Mouse (Mus musculus): ENCODE results near the gene Slc16a11.

Slc16a11 gene

DNA sequence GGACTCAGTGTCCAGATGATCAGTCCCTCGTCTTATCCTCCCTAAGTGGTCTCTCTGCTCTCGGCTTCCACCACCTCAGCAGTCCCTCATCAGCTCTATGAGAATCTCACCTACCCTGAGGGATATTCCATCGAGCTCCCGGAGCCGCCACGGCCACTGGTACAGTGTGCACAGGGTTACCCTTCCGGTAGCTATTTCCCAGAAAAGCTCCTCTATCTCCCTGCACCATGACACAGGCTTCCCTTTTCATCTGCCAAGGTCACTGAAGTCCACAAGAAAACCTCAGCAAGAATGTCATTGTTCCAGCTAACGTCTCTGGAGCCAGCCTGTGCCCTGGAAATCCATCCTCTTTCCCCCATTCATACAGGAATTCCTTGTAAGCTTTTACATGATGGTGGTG lies 39.3 kb downstream of the Slc16a11 start:
- DNase-seq (ENCODE audit: low spot score in 2 of 2), result no peak

DNA sequence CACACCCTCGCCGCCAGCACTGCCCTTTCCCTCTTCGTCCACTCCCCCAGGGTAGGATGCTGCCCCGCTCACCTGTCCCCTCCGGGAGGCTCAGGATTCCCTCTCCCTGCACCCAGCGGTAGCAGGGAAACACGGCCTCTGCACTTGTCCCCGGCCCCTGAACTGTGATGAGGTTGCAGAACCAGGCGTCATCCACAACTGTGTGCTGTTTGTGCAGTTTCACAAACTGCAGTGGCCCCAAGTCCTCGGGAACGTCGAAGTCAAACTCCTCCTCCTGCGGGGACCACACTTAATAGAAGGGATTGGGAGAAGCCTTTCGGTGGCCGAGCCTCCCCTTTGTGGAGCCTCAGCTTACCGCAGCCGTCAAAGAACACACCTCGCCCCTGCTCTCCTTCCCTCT lies 41.8 kb downstream of the Slc16a11 start:
- no peak for DNase-seq (ENCODE audit: low spot score in 2 of 2)

DNA sequence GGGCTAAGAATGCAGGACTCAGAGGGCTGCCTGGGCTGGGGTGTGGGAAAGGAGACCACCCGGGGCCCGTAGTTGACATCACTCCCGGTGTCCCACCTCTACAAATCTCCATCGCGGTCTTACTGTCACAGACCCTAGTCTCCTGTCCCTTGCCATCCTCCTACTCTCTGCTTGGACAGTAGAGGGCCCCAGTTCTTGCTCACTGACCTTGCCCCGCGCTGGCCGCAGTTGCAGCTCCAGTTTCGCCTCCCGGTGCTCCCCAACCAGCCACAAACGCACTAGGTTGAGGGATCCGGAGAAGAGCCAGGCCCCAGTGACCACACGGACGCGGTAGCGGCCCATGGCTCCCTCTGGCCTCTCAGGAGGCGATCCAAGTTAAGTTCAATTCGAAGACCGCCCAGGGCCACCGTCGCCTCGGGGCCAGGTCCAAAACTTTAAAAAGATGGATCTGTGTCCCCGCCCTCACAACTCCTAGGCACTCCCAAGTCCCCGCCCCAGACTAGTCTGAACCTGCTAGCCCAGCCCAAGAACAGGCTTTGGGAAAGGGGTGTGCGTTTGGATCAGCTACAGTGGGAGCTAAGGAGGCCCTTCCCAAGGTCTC lies 42.5 kb downstream of the Slc16a11 start, which contains the start of gene Alox12:
Gene Alox12, minus strand, starts transcription at position 423 of the 601 bp plus-strand sequence.
- no peak for DNase-seq (ENCODE audit: low spot score in 2 of 2)

DNA sequence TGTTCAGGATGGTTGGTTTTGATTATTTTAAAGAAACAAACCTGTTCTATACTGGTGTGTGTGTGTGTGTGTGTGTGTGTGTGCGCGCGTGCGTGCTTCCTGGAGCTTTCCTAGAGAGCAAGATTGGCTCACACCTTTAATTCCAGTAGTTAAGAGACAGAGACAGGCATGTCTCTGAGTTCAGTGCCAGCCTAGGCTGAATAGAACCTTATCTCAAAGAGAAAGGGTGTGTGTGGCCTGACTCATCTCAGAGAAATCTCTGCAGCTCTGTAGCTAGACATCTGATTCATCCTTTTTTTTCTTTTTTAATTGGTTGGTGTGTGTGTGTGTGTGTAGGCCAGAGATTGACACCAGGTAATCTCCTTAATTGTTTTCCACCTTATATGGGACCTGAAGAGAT lies 46.5 kb downstream of the Slc16a11 start:
- no peak for DNase-seq (ENCODE audit: low spot score in 2 of 2)

DNA sequence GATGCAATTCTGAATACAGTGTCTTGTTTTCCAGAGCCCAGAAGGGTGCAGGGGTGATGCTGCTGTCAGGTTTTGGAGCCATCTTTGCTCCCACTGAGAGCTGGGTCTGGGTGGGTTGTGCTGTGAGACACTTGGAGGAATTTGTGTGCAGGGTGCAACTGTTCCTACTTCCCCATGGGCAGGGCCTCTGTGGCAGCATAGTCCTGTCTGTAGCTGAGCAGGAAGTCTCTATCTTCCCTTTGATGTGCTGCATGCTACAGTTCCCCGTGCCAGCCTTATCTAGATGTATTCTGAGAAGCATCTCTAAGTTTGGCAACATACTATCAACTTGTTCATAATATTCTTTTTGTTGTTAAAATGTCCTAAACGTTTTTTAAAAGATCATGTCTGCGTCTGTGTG lies 52.7 kb downstream of the Slc16a11 start:
- DNase-seq (ENCODE audit: low spot score in 2 of 2), result no peak

DNA sequence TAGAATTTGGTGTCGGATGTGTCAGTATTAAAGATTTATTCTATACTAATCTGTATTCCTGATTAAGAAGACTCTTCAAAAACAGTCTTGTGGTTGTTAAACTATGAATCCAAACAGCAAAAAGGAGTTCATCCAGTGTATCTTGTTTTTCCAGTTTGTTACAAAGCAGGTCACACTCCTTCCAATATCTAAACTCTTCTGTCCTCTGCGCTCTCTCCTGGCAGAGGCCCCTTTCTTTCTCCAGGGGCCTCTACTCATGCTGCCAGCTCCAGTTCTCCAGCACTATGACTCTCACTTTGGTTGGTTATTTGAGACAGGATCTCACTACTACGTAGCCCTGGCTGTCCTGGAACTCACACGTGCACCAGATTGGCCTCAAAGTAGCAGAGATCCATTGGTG lies 53.3 kb downstream of the Slc16a11 start:
- no peak for DNase-seq (ENCODE audit: low spot score in 2 of 2)

All from right cerebral cortex, adult 2 months (tissue).